Mouse (Mus musculus): ENCODE measurements around the gene Fggy. TPM values are rescaled to one million over a fixed set of nuclear protein-coding genes. Genes with fewer than 3 reads are reported as not detected.

Gene Fggy
- total RNA-seq (2021): 10 to 100 TPM in 1 of 2 experiments, 1 to 10 TPM in 1; 9.3 to 11.0 TPM
- long read RNA-seq, experiment 1, transcript Fggy-202 (16 exons, 1,891 nt): major isoform, 10 of 16 reads
- long read RNA-seq, experiment 1, partial matches to known transcripts: 1 of 16 reads
- long read RNA-seq, experiment 1, other reads (novel, unspliced or antisense): 5 of 16 reads
- long read RNA-seq, experiment 2, transcript Fggy-202 (16 exons, 1,891 nt): major isoform, 17 of 25 reads
- long read RNA-seq, experiment 2, partial matches to known transcripts: 2 of 25 reads
- long read RNA-seq, experiment 2, other reads (novel, unspliced or antisense): 6 of 25 reads

DNA sequence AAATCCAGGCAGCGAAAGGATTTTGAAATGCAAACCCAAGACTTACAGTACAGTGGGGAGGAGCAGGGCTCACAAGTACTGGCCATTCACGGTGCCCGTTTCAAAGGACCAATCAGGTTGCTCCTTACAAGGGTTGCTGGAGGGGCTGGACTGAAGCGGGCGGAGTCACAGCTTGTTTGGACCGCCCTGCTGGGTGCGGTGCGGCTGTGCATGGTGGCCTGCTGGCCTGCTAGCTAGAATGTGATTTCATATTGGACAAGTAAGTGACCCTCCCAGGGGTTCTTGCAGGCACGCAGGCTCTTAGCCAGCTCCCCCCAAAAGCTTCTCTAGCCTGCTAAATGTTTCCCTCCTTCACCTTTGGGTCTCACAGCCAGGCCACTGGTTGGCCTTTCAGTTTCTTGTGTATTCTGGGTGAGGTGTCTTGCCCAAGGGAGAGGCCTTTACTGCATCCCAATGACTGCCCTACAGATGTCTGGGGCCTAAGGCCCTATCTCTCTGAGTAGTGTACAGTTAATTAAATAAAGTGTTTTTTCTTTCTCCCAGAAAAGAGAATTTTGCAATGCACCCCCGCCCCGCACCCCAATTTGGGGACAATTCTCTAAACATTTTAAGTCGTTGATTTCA, at the start of gene Fggy:
Gene Fggy (plus strand): TSS at position 175 of the 624 bp plus-strand sequence.
- peak; percentile 95 for DNase-seq

DNA sequence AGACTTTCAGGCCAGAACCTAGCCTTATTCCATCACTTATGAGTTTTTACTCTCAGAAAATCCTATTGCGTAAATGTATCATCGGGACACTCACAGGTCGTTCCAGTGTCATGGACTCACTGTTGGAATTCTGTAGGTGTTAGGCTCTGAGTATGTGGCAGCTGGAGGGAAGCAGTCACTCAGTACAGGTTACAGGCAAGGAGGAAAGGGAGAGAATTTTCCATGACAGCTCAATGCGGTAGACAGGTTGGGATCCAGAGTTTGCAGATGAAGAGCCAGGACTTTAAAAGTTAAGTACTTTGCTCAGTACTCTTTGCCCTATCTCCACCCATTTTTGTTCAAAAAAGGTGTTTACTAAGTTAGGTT, 49.4 kb upstream of the Fggy start:
- no peak for DNase-seq

DNA sequence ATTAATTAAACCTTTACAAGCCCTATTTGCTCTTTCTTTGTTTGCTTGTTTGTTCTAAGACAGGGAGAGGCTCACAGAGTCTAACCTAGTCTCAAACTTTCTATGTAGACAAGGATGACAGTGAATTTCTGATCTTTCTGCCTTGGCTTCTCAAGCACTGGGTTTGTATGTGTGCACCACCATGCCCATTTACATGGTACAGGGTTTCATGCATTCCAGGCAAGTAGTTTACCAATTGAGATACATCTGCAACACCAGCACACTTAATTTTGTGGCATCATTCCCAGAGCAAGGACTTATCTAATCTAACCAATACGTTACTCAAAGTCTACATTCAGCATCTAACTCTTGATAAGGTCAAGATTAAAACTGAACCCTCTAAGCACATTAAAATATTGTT, 38.9 kb upstream of the Fggy start:
- no peak for DNase-seq

DNA sequence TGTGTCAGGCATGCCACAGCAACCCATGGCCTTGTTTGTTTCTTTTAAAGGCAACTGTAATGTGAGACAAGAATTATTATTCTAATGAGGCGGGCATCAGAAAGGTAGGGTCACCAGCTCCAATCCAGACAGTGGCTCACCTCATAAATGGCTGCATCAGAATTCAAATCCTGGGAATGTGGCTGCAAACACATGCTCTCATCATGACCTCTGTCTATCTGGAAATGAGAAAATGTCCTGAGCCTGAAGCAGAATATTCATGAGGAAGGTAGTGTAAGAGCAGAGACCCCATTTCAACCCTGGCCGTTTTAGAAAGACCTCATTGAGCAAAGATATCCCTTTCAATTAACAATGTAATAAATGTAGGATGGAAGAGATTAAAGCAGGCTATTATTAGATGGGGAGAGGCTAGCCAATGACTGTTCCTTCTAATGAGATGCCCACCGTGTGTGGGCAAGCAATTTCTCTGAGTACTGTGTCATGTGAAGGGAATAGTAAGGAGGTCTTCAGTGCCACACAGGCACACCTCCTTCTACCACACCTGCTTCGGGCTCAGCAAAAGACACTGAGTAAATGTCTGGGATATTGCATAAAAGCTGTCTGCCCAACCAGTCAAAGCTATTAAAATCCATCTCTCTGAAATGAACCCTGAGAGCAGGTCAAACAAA, 37.2 kb upstream of the Fggy start:
- no peak for DNase-seq

- DNase-seq: no peak
These were observed 36.7 kb upstream of the Fggy start for GRCm38 (mm10) chr4:95520643-95521032.

DNA sequence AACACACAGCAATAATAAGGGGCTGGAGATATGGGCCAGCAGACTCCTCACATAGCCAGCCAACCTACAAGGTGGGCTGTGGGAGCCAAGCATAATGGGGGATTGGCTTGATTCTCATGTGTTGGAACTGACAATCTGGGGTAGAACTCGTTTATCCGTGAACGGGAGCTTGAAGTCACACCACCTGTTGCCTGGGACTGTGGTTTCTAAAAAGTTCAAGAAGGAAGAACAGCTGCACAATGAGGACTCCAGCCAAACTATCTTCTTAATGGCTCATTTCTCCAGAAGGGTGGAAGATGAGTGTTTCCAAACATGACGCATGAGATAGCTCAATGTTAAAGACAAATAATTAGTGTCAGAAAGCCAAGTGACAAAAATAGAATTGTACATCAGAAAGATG, 30.7 kb upstream of the Fggy start:
- DNase-seq: no peak

- no peak for DNase-seq
These were observed 26.6 kb upstream of the Fggy start for GRCm38 (mm10) chr4:95530757-95531156.

DNA sequence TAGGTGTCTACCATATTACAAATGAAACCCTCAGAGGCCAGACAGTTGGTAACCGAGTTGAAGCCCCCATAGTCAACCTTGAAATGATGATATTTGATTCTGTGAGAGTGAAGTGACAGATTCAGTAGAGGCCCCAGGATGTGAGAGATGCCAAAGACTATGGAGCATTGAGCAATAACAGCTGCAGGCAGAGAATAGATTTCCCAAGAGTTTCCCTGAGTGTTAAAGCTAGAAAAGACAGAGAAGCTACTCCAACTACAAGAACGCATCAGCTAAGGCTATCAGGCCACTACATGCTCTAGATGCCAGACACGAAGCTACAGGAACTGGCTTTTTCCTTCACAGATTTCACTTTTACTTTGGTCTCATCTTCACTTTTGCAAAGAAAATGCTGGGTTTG, 23.4 kb upstream of the Fggy start:
- no peak for DNase-seq

- no peak for DNase-seq
These were observed 15.8 kb upstream of the Fggy start for GRCm38 (mm10) chr4:95541382-95542038.

DNA sequence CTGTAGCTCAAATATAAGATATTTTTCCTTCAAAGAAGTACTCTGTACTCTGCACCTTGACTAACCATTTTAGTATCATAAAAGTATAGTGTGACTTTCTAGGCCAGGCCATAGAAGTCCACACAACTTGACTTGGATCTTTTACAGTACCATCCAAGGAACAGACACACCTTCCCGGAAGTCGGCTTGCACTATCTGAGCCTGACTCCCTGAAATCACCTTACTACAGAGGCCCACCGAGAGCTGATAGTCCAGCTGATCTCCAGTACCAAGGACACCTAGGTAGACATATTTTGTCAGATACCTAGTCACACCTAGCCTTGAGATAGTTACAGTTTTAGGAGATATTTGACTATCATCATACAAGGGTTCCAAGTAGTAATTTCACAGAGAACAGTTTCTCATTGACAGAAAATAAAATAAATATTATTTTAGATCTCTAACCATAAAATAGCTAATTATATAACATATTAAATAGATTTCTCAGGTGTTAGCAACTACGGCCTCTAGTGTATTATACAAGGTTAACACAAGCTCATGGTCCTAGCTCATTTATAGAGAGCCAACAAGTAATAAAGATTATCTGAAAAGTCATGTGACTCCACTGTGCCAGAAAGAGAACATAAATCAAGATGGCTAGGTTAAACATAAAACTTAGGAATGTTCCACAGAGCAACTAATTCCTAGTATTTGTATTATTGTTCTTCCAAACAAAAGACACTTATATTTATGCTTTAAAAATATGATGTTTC, 15.1 kb upstream of the Fggy start:
- DNase-seq: no peak

DNA sequence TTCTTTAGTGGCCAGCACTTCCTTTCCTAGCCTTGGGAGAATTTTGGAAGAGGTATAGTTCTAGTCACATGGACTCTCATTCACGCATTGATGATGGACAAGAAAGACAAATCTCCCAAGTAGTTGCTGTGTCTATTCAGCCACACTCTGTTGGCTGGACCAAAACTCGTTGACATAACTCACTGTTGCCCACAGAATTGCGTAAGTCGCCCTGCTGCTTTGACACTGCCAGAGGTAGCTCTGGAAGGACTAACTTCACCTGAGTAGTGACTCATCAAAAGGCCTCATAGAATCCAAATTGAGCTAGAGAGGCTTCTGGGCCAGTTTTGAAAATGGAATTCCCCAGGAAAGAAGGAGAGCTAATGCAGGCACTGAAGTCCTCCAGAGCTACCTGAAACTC, 13.8 kb upstream of the Fggy start:
- DNase-seq: no peak

DNA sequence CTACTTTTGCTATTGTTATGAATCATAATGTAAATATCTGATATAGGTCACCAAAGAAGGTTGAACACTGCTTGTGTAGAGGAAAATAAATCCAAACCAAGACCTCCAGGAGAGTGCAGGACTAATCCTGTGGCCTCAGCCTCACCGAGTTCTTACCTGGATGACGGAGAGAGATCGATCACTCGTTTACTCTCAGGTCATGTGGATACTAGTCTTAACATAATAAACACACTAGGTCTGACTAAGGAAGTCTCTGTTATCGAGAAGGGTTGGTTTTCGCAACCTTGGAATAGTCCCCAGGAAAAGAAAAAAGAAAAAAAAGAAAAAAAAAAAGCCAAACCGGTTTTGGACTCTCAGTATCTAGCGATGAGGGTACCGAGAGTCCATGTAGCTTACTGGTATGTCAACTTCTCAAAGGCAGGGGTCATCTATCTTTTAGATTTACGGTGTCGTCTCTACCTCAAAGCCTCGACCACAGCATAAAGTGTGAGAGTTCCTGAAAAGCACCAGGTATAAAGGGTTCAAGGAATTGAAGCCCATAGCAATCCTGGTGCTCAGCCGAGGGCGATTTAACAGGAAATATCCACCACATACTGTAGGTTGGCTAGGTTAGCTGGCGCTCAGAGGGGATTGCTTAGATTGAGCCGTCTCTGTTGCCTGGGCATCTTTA, 509 bp upstream of the Fggy start:
- no peak for DNase-seq

- DNase-seq: peak; percentile 15
These were observed 1.1 kb downstream of the Fggy start for GRCm38 (mm10) chr4:95558271-95558888.

DNA sequence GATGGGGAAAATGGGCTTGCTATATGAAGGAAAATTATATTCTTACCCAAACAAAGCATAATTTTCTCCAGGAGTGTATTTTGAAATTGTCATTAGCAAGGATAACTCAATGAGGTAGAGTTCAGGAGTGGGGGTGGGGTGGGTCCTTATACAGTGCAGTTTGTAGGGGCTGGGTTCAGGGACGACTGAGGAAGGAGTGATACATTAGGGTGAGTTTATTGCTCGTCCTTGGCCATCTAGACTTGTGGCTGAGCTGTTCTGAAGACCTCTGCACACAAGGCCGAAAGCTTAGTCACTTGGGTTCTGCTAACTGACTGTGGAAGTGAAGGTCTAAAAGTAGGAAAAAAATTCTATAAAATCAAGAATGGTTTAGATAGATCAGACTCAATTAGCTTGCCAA, 14.3 kb downstream of the Fggy start:
- no peak for DNase-seq

DNA sequence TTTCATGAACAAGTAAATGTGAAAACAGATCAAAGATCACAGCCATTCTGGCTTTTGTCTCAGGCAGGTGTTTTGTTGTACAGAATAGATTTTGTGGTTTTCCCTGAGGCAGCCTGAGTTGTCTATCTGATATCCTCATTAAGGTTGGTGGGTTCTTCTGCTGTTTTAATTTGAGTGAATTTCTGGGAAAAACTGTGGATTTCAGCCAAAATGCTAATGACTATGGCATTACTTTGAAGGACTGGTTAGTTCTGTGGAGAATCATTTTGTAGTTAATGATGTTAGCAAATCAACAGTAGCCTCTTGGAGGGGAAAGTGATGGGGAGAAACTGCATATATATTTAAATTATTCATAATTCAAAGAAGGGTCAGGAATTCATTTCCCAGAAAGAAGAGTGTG, 16.4 kb downstream of the Fggy start:
- no peak for DNase-seq

DNA sequence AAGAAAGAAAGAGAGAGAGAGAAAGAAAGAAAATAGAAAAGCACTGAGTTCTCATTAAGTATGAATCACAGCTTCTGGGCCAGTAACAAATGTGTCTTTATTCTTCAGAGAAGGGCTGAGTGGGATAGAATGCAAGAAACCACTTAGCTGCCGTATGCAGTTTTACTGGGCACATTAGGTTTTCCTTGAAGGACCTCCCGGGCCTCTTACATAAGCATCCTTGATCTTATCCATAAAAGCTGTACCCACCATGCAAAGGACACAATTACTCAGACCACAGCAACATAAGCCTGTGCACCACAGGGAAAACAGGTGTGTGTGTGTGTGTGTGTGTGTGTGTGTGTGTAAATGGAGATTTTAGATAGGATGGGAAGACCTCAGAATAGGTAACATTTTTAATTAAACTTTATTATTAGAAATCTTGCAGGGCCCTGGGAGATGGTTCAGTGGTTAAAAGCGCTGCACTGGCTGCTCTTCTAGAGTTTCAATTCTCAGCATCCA, 18.2 kb downstream of the Fggy start:
- DNase-seq: no peak

- no peak for DNase-seq
These were observed 21.9 kb downstream of the Fggy start for GRCm38 (mm10) chr4:95579183-95579582.

- no peak for DNase-seq
These were observed 26.9 kb downstream of the Fggy start for GRCm38 (mm10) chr4:95584107-95584762.

DNA sequence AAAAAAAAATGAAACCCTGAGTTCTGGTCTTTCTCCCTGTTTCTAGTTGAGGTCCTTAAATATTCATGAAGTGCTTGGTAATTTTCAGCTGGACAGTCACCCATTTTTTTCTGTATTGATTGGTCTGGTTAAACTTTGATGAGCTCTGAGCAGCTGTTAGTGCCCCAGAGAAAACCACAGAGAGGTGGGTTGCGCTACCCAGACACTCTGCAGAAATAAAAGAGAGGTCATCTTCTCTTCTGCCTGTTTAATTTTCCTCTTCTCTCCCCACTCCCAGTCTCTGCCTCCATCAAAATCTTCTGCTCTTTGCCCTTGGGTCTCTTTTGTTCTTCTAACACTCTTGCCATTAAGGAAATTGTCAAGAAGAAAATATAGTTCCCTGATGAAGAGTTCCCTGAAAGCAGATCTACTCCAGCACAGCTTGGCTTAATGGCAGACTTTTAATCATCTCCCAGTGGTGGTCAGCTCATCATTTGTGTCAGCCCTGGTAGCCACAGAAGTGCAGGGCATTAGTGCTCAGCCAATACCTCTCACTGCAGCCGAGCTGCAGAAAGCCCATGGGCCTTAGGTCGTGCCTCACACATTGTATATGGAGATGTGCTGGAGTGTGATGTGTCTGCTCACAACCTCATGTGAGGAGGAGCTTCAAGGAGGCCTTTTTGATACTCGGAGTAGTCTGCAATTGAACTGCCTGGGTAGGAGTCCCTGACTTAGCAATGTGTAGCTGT, 29.1 kb downstream of the Fggy start:
- no peak for DNase-seq

- DNase-seq: no peak
These were observed 31.5 kb downstream of the Fggy start for GRCm38 (mm10) chr4:95588722-95589283.

Data from gastrocnemius, postnatal 10 days (tissue).